In genomic region chr9:32698766-32699165, GRCm38 (mm10) we compare ENCODE assay signal across 11 mouse cellular contexts.
DNase-seq lines count a peak whose midpoint lies in the region; ATAC-seq and TF ChIP-seq lines count a peak whose summit lies in the region.
"Had no signal": no experiment of that assay in that cellular context is flagged by ENCODE, and none has a peak within 500 bp of the region (broad histone marks: within the 10 kb centered on the region; RNA-seq: fewer than 3 reads in every experiment).

No protein-coding gene starts in this region.

- no peaks in the 10 kb centered on the region for H3K36me3 ChIP-seq in heart, embryonic 11.5 days (ENCODE audit: control insufficient read depth, insufficient read depth, low read length)
- 0 out of 2 replicates have a peak, but pooled peaks cover 4% of the 10 kb centered on the region for H3K36me3 ChIP-seq in lung, postnatal 0 days (ENCODE audit: insufficient read depth, low read length)
- no peaks in the 10 kb centered on the region for H3K36me3 ChIP-seq in hindbrain, postnatal 0 days (ENCODE audit: insufficient read depth, low read length)
- H3K36me3 ChIP-seq: forebrain, embryonic 15.5 days had no signal

- TF ChIP-seq CTCF in lung, postnatal 0 days (IDR thresholded peaks at IDR 0.05), result no peak
- no peak for TF ChIP-seq CTCF in hindbrain, postnatal 0 days (IDR thresholded peaks at IDR 0.05; ENCODE audit: low read depth)

- no peak for TF ChIP-seq EP300 in lung, postnatal 0 days (IDR thresholded peaks at IDR 0.05)

- intact Hi-C loops in heart, postnatal 10 days (cut with DNase I), result no loop called here

- H3K27me3 ChIP-seq in heart, embryonic 11.5 days (ENCODE audit: control insufficient read depth, insufficient read depth, low read length), result no peaks in the 10 kb centered on the region
- no peaks in the 10 kb centered on the region for H3K27me3 ChIP-seq in lung, postnatal 0 days (replicated peaks; ENCODE audit: insufficient read depth, low read length)
- H3K27me3 ChIP-seq in hindbrain, postnatal 0 days (ENCODE audit: insufficient read depth, low read length), result peaks cover 25% of the 10 kb centered on the region
- H3K27me3 ChIP-seq: CH12.LX had no signal

- no peak for ATAC-seq in heart, embryonic 11.5 days (replicated peaks; ENCODE audit: insufficient number of reproducible peaks, low FRiP score, low TSS enrichment)
- ATAC-seq in lung, postnatal 0 days, result no peak
- ATAC-seq in hindbrain, postnatal 0 days, result no peak
- ATAC-seq: forebrain, embryonic 15.5 days had no signal

- 64% methylated on average over 4 of the region's 4 CpGs for WGBS in heart, embryonic 11.5 days (ENCODE audit: insufficient replicate concordance)
- 58% methylated on average over 4 of the region's 4 CpGs for WGBS in lung, postnatal 0 days
- 87% methylated on average over 4 of the region's 4 CpGs for WGBS in hindbrain, postnatal 0 days

- peak overlapping the region; percentile 27 for H3K4me3 ChIP-seq in heart, embryonic 11.5 days (ENCODE audit: low read depth, low read length)
- peak overlapping the region; percentile 28 for H3K4me3 ChIP-seq in lung, postnatal 0 days (ENCODE audit: low read depth, low read length)
- no peak overlapping the region for H3K4me3 ChIP-seq in hindbrain, postnatal 0 days (ENCODE audit: low read length)
- H3K4me3 ChIP-seq: forebrain, embryonic 15.5 days had no signal

- peak overlapping the region; percentile 52 for H3K4me2 ChIP-seq in heart, embryonic 11.5 days
- H3K4me2 ChIP-seq in lung, postnatal 0 days (replicated peaks; ENCODE audit: low read depth, low read length), result peak overlapping the region; percentile 61
- 0 out of 2 replicates have a peak overlapping the region, but pooled peaks have one; percentile 25 for H3K4me2 ChIP-seq in hindbrain, postnatal 0 days (ENCODE audit: low read depth, low read length)
- H3K4me2 ChIP-seq: forebrain, embryonic 15.5 days had no signal

- no peak for DNase-seq in heart, postnatal 10 days
- DNase-seq in lung, postnatal 0 days (ENCODE audit: low spot score), result no peak
- DNase-seq in lung, postnatal 10 days, result no peak
- no peak for DNase-seq in hindbrain, postnatal 0 days (ENCODE audit: low spot score)
- peak; percentile 70 for DNase-seq in naive thymus-derived CD4-positive, alpha-beta T cell, adult 2 months (ENCODE audit: low read depth)
- no peak for DNase-seq in adrenal gland, adult 18-20 months (ENCODE audit: low spot score in 2 of 2)
- DNase-seq in ovary, postnatal 10 days (ENCODE audit: low spot score), result no peak
- DNase-seq: cerebellum, adult 8-10 months had no signal

- H3K9ac ChIP-seq in heart, embryonic 11.5 days (ENCODE audit: low read depth, low read length), result 0 out of 2 replicates have a peak overlapping the region, but pooled peaks have one; percentile 10
- no peak overlapping the region; the same call in 1 of the 2 replicates for H3K9ac ChIP-seq in lung, postnatal 0 days (replicated peaks; ENCODE audit: low read depth)
- H3K9ac ChIP-seq in hindbrain, postnatal 0 days (replicated peaks; ENCODE audit: low read length), result no peak overlapping the region
- H3K9ac ChIP-seq: forebrain, embryonic 15.5 days had no signal

- no peaks in the 10 kb centered on the region for H3K9me3 ChIP-seq in heart, embryonic 11.5 days (replicated peaks; ENCODE audit: control insufficient read depth, low read length)
- H3K9me3 ChIP-seq in lung, postnatal 0 days (ENCODE audit: low read length), result no peaks in the 10 kb centered on the region
- no peaks in the 10 kb centered on the region for H3K9me3 ChIP-seq in hindbrain, postnatal 0 days (ENCODE audit: low read length)
- H3K9me3 ChIP-seq: forebrain, embryonic 15.5 days had no signal

- H3K27ac ChIP-seq in heart, embryonic 11.5 days (ENCODE audit: low read depth, low read length), result no peak overlapping the region
- peak overlapping the region; percentile 57; the same call in 1 of the 2 replicates for H3K27ac ChIP-seq in lung, postnatal 0 days (ENCODE audit: low read length)
- no peak overlapping the region for H3K27ac ChIP-seq in hindbrain, postnatal 0 days
- H3K27ac ChIP-seq: forebrain, embryonic 15.5 days had no signal

- peaks cover 5% of the 10 kb centered on the region; the same call in 1 of the 2 replicates for H3K4me1 ChIP-seq in heart, embryonic 11.5 days (ENCODE audit: control insufficient read depth, insufficient read depth, low read length)
- H3K4me1 ChIP-seq in lung, postnatal 0 days (ENCODE audit: insufficient read depth, low read depth, low read length), result peaks cover 6% of the 10 kb centered on the region; the same call in 1 of the 2 replicates
- peaks cover 3% of the 10 kb centered on the region; the same call in 1 of the 2 replicates for H3K4me1 ChIP-seq in hindbrain, postnatal 0 days (ENCODE audit: insufficient read depth, low read length)
